In the genomic region with DNA sequence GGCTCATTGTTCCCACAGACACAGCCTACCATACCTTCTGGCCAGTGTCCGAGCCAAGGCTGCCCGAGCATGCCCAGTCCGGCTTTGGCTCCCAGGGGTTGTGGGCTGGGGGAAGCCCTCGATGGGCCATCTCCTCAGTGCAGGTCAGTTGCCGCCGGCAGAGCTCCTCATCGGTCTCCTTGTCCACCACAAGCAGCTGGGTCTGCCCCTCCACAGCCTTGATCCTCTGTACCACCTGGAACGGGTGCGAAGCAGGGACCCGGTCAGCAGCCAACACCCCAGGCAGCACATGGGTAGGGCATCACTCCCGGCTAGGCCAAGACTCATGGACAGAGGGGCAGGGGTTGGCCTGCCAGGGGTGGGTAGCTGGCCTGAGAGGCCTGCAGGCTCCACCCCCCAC, we compare ENCODE assay signal across 10 mouse cellular contexts. TPM values are rescaled to one million over a fixed set of nuclear protein-coding genes. Genes with fewer than 3 reads are reported as not detected.
A peak's percentile ranks its signal among the peaks of the same experiment; 100 is the strongest.
DNase-seq lines count a peak whose midpoint lies in the region; ATAC-seq and TF ChIP-seq lines count a peak whose summit lies in the region.
"Had no signal": no experiment of that assay in that cellular context is flagged by ENCODE, and none has a peak within 500 bp of the region (broad histone marks: within the 10 kb centered on the region; RNA-seq: fewer than 3 reads in every experiment).

No protein-coding gene starts in this region.

- H3K4me2 ChIP-seq in kidney, embryonic 15.5 days: peak overlapping the region; percentile 99
- peak overlapping the region; percentile 98 for H3K4me2 ChIP-seq in heart, embryonic 16.5 days (ENCODE audit: low read depth, low read length)
- peak overlapping the region; percentile 95 for H3K4me2 ChIP-seq in lung, postnatal 0 days (replicated peaks; ENCODE audit: low read depth, low read length)

- H3K4me1 ChIP-seq in kidney, embryonic 15.5 days: peaks cover 66% of the 10 kb centered on the region
- peaks cover 23% of the 10 kb centered on the region for H3K4me1 ChIP-seq in heart, embryonic 16.5 days (ENCODE audit: control insufficient read depth, insufficient read depth, low read length)
- peaks cover 32% of the 10 kb centered on the region for H3K4me1 ChIP-seq in lung, postnatal 0 days (ENCODE audit: insufficient read depth, low read depth, low read length)

- TF ChIP-seq EP300 in lung, postnatal 0 days (IDR thresholded peaks at IDR 0.05): no peak

- peak overlapping the region; percentile 87 for H3K4me3 ChIP-seq in kidney, embryonic 15.5 days (replicated peaks)
- peak overlapping the region; percentile 24 for H3K4me3 ChIP-seq in heart, embryonic 16.5 days (ENCODE audit: low read length)
- H3K4me3 ChIP-seq in lung, postnatal 0 days (ENCODE audit: low read depth, low read length): peak overlapping the region; percentile 26

- peak overlapping the region; percentile 88 for H3K27ac ChIP-seq in kidney, embryonic 15.5 days
- peak overlapping the region; percentile 69 for H3K27ac ChIP-seq in heart, embryonic 16.5 days (ENCODE audit: low read length)
- H3K27ac ChIP-seq in lung, postnatal 0 days (ENCODE audit: low read length): peak overlapping the region; percentile 72
- H3K27ac ChIP-seq: liver, embryonic 14.5 days had no signal

- H3K36me3 ChIP-seq in kidney, embryonic 15.5 days: peaks cover 5% of the 10 kb centered on the region; the same call in 1 of the 2 replicates
- H3K36me3 ChIP-seq in heart, embryonic 16.5 days (ENCODE audit: control insufficient read depth, insufficient read depth): no peaks in the 10 kb centered on the region
- peaks cover 12% of the 10 kb centered on the region for H3K36me3 ChIP-seq in lung, postnatal 0 days (ENCODE audit: insufficient read depth, low read length)

- H3K27me3 ChIP-seq in kidney, embryonic 15.5 days: peaks cover 12% of the 10 kb centered on the region
- H3K27me3 ChIP-seq in heart, embryonic 16.5 days (ENCODE audit: control insufficient read depth, insufficient read depth, low read length): 0 out of 2 replicates have a peak, but pooled peaks cover 5% of the 10 kb centered on the region
- no peaks in the 10 kb centered on the region for H3K27me3 ChIP-seq in lung, postnatal 0 days (replicated peaks; ENCODE audit: insufficient read depth, low read length)
- H3K27me3 ChIP-seq: Patski had no signal

- H3K9ac ChIP-seq in kidney, embryonic 15.5 days: 0 out of 2 replicates have a peak overlapping the region, but pooled peaks have one; percentile 6
- peak overlapping the region; percentile 47 for H3K9ac ChIP-seq in heart, embryonic 16.5 days (ENCODE audit: low read length)
- peak overlapping the region; percentile 21 for H3K9ac ChIP-seq in lung, postnatal 0 days (replicated peaks; ENCODE audit: low read depth)
- H3K9ac ChIP-seq: liver, embryonic 14.5 days had no signal

- ATAC-seq in kidney, embryonic 15.5 days (replicated peaks; ENCODE audit: low FRiP score): no peak
- ATAC-seq in heart, embryonic 16.5 days (replicated peaks; ENCODE audit: extremely low read depth, insufficient read depth, low FRiP score): no peak
- ATAC-seq in lung, postnatal 0 days: no peak
- no peak for ATAC-seq in granulocyte monocyte progenitor cell, adult 5-6 weeks (replicated peaks; ENCODE audit: poor library complexity, severe bottlenecking)
- ATAC-seq: Patski had no signal

- peak; percentile 57 for DNase-seq in cerebellum, adult 11-12 months
- no peak for DNase-seq in cerebellum, adult 8-10 months
- DNase-seq in kidney, adult 11 months: no peak
- DNase-seq in lung, postnatal 0 days (ENCODE audit: low spot score): no peak
- no peak for DNase-seq in T-cell, adult 2 months (ENCODE audit: low spot score)

- TF ChIP-seq CTCF in lung, postnatal 0 days (IDR thresholded peaks at IDR 0.05): no peak

- H3K9me3 ChIP-seq in kidney, embryonic 15.5 days (replicated peaks): no peaks in the 10 kb centered on the region
- no peaks in the 10 kb centered on the region for H3K9me3 ChIP-seq in heart, embryonic 16.5 days (replicated peaks; ENCODE audit: control insufficient read depth, low read length)
- no peaks in the 10 kb centered on the region for H3K9me3 ChIP-seq in lung, postnatal 0 days (ENCODE audit: low read length)

- WGBS in kidney, embryonic 15.5 days: 81% methylated on average over 11 of the region's 11 CpGs
- 72% methylated on average over 11 of the region's 11 CpGs for WGBS in heart, embryonic 16.5 days
- 62% methylated on average over 11 of the region's 11 CpGs for WGBS in lung, postnatal 0 days

RNA-seq across cellular contexts. Expression of gene Slc9a3r2, which starts 2.6 kb away (rescaled TPM):
- polyA plus RNA-seq in kidney, embryonic 15.5 days (2015; fragmentation: Nextera tagmentation; extraction: Ambion mirVana): 101 and 106 TPM in 2 replicates
- 50.8 and 63.9 TPM in 2 replicates for polyA plus RNA-seq in heart, embryonic 16.5 days (2015; fragmentation: Nextera tagmentation; extraction: Ambion mirVana)
- polyA plus RNA-seq in lung, postnatal 0 days (2015; fragmentation: Nextera tagmentation; extraction: Ambion mirVana): 316 and 341 TPM in 2 replicates
- total RNA-seq in granulocyte monocyte progenitor cell, adult 5-6 weeks (2014; fragmentation: Nextera tagmentation): 0.45 and 1.0 TPM in 2 replicates
- 1.8 and 3.0 TPM in 2 replicates for total RNA-seq in granulocyte monocyte progenitor cell, adult 5-6 weeks (2017)

RNA-seq across cellular contexts. Expression of gene Npw, which starts 10.8 kb away (rescaled TPM):
- 0.35 and 0.43 TPM in 2 replicates for polyA plus RNA-seq in kidney, embryonic 15.5 days (2015; fragmentation: Nextera tagmentation; extraction: Ambion mirVana)
- 0.62 TPM in 1 of 2 replicates, not detected in the other for polyA plus RNA-seq in heart, embryonic 16.5 days (2015; fragmentation: Nextera tagmentation; extraction: Ambion mirVana)
- 8.6 and 10.3 TPM in 2 replicates for polyA plus RNA-seq in lung, postnatal 0 days (2015; fragmentation: Nextera tagmentation; extraction: Ambion mirVana)
- not detected in 2 replicates for total RNA-seq in granulocyte monocyte progenitor cell, adult 5-6 weeks (2014; fragmentation: Nextera tagmentation)
- total RNA-seq in granulocyte monocyte progenitor cell, adult 5-6 weeks (2017): 0.82 TPM in 1 of 2 replicates, not detected in the other
- polyA plus RNA-seq: Patski had no signal

RNA-seq across cellular contexts. Expression of gene Nthl1, which starts 15.0 kb away (rescaled TPM):
- polyA plus RNA-seq in kidney, embryonic 15.5 days (2015; fragmentation: Nextera tagmentation; extraction: Ambion mirVana): 20.0 and 20.6 TPM in 2 replicates
- polyA plus RNA-seq in heart, embryonic 16.5 days (2015; fragmentation: Nextera tagmentation; extraction: Ambion mirVana): 11.2 and 12.7 TPM in 2 replicates
- polyA plus RNA-seq in lung, postnatal 0 days (2015; fragmentation: Nextera tagmentation; extraction: Ambion mirVana): 13.6 and 13.8 TPM in 2 replicates
- total RNA-seq in granulocyte monocyte progenitor cell, adult 5-6 weeks (2014; fragmentation: Nextera tagmentation): 7.1 and 15.7 TPM in 2 replicates
- total RNA-seq in granulocyte monocyte progenitor cell, adult 5-6 weeks (2017): 11.8 and 13.7 TPM in 2 replicates

RNA-seq across cellular contexts. Expression of gene Tsc2, which starts 15.1 kb away (rescaled TPM):
- 60.8 and 71.0 TPM in 2 replicates for polyA plus RNA-seq in kidney, embryonic 15.5 days (2015; fragmentation: Nextera tagmentation; extraction: Ambion mirVana)
- 48.1 and 53.3 TPM in 2 replicates for polyA plus RNA-seq in heart, embryonic 16.5 days (2015; fragmentation: Nextera tagmentation; extraction: Ambion mirVana)
- polyA plus RNA-seq in lung, postnatal 0 days (2015; fragmentation: Nextera tagmentation; extraction: Ambion mirVana): 31.7 and 32.8 TPM in 2 replicates
- total RNA-seq in granulocyte monocyte progenitor cell, adult 5-6 weeks (2014; fragmentation: Nextera tagmentation): 61.9 and 83.7 TPM in 2 replicates
- total RNA-seq in granulocyte monocyte progenitor cell, adult 5-6 weeks (2017): 25.1 and 41.3 TPM in 2 replicates

RNA-seq across cellular contexts. Expression of gene Zfp598, which starts 22.0 kb away (rescaled TPM):
- polyA plus RNA-seq in kidney, embryonic 15.5 days (2015; fragmentation: Nextera tagmentation; extraction: Ambion mirVana): 23.9 and 27.6 TPM in 2 replicates
- polyA plus RNA-seq in heart, embryonic 16.5 days (2015; fragmentation: Nextera tagmentation; extraction: Ambion mirVana): 11.9 and 17.0 TPM in 2 replicates
- 10.5 and 11.9 TPM in 2 replicates for polyA plus RNA-seq in lung, postnatal 0 days (2015; fragmentation: Nextera tagmentation; extraction: Ambion mirVana)
- total RNA-seq in granulocyte monocyte progenitor cell, adult 5-6 weeks (2014; fragmentation: Nextera tagmentation): 18.2 and 40.4 TPM in 2 replicates
- 16.1 and 17.8 TPM in 2 replicates for total RNA-seq in granulocyte monocyte progenitor cell, adult 5-6 weeks (2017)

Comparison
In these comparisons a context has a peak if more than half of its experiments do, and no peak if none do; other contexts are left out.
1. H3K4me3 ChIP-seq: peak in every context shown above with its lines; median percentile 87 in kidney, embryonic 15.5 days; 26 in lung, postnatal 0 days; 24 in heart, embryonic 16.5 days.